Mouse (Mus musculus) left cerebral cortex, postnatal 25 days (tissue): ENCODE results near the gene Hoxb5. TPM values are rescaled to one million over a fixed set of nuclear protein-coding genes. Genes with fewer than 3 reads are reported as not detected.

ENCODE experiments used
- microRNA-seq, 2 experiments: library from miRNA; unstranded; fragments of <30 nt; microRNA quantifications; one replicate each; pipeline ENCODE4 v1.2.0; 2022
- total RNA-seq, 2 experiments: library from RNA; stranded (reverse); gene quantifications; 2 replicates each; pipeline ENCODE4 v1.2.3; 2021

Hoxb5 gene
- total RNA-seq, 2 experiments from 2014 or later = not detected

Small RNAs within 50 kb of the gene (microRNA-seq; reads per million reads assigned to microRNA genes)
- 7.1 to 7.9 reads per million in 2 experiments for gene Mir10a
- 0 reads per million in 2 experiments for gene Mir196a-1

Other genes starting within 250 kb of the Hoxb5 start
- gene Ube2z, start 237.9 kb upstream of the Hoxb5 start, total RNA-seq = 10 to 100 TPM; 54.9 to 58.7 TPM
- gene Atp5g1, start 227.7 kb upstream of the Hoxb5 start, total RNA-seq = 100 to 1,000 TPM; 435 to 483 TPM
- not detected for gene Calcoco2, start 191.4 kb upstream of the Hoxb5 start, total RNA-seq
- gene Ttll6, start 169.6 kb upstream of the Hoxb5 start, total RNA-seq = not detected
- gene Hoxb13, start 109.0 kb upstream of the Hoxb5 start, total RNA-seq = not detected
- not detected for gene Hoxb9, start 31.9 kb upstream of the Hoxb5 start, total RNA-seq
- not detected for gene Hoxb8, start 21.4 kb upstream of the Hoxb5 start, total RNA-seq
- gene Hoxb7, start 16.7 kb upstream of the Hoxb5 start, total RNA-seq = not detected
- not detected for gene Hoxb6, start 10.9 kb upstream of the Hoxb5 start, total RNA-seq
- not detected for gene Hoxb4, start 14.9 kb downstream of the Hoxb5 start, total RNA-seq
- gene Hoxb3, start 20.0 kb downstream of the Hoxb5 start, total RNA-seq = not detected
- not detected for gene Hoxb2, start 47.2 kb downstream of the Hoxb5 start, total RNA-seq
- not detected for gene Hoxb1, start 62.4 kb downstream of the Hoxb5 start, total RNA-seq
- gene Skap1, start 161.3 kb downstream of the Hoxb5 start, total RNA-seq = 1 to 10 TPM; 1.3 to 1.9 TPM